Mouse (Mus musculus) small intestine, adult 2 months (tissue): Measurements from ENCODE around the gene Numb.

Experiments used
- CTCF ChIP-seq: fragments of 200-500 bp; IDR thresholded peaks from 2 replicates; pipeline ENCODE4 v1.5.1; 2012; ENCODE audit warnings: low read depth, mild to moderate bottlenecking, control low read depth, inconsistent platforms, low read length, moderate library complexity, mixed read lengths; ENCODE audit not compliant: insufficient replicate concordance, insufficient read length; ENCODE audit errors: extremely low read depth
- POLR2A ChIP-seq: fragments of 200-500 bp; IDR thresholded peaks from 2 replicates; pipeline ENCODE4 v1.6.1; 2012; ENCODE audit warnings: low read depth, mild to moderate bottlenecking, control low read depth, inconsistent platforms, low read length, moderate library complexity

DNA sequence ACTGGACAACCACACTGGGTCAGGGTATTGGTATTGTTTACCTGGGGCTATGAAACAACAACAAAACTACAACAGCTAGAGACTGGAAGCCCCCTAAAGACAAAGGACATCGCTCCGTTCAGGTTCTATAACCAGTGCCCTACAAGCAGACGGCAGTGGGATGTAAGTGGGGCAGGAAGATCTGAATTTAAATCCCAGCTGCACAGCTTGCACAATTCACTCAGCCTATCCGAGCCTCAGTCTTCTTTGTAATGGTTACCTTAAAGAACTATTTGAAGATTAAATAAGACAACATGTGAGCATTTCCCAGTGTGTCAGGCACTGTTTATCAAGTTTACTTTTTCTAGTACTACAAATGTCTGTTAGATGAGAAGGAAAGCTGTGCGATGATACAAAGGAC lies 123.4 kb downstream of the Numb start:
- TF ChIP-seq POLR2A (no peak), CTCF (no peak)
